Mouse (Mus musculus): ENCODE results near the gene Vsig10. TPM values are rescaled to one million over a fixed set of nuclear protein-coding genes. Genes with fewer than 3 reads are reported as not detected.

Gene Vsig10
- polyA plus RNA-seq (2015; fragmentation: Illumina TruSeq; extraction: RNeasy Lipid Tissue Mini Kit (QIAGEN cat#74804); ENCODE audit: insufficient read depth, low read depth, low replicate concordance): 6.3 TPM

DNA sequence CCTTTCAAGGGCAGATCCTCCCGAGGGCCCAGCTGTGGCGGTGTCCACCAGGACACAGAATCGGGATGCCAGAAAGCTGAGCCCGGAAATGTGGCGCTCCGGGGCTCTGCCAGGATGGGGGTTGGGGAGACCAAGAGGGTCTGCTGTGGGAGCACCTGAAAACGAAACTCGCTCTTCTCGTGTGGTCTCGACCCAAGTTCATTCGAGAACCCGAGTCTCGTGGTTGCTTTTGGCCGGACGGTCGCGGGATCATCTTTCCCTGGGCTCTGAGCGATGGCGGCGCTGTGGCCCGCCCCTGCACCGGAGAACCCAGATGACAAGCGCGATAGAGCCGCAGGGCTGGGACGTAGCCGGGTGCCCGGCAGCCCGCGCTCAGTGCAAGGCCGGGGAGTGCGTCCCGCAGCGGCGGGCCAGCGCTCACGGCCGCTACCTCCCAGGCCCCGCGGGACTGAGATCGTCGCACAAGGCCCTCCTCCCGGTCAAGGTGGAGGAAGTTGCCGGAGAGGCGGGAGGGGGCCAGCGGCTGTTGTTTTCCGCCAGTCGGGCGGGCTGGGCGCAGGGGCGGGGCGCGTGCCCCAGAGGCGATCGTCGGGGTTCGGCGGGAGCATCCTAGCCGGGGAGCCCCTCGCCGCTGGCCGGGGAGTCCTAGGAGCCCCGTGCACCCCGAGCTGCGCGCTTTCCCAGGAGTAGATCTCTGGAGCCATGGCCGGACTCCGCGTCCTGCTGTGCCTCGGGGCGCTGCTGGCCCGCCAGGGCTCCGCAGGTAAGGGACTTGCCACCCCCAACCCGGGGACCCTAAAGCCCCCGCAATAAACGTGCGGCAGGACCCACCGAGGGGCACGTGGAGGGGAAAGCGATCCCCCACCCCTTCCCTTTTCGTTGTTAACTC is at the start of gene Vsig10:
TSS of gene Vsig10 (plus strand) at position 343 of the 889 bp plus-strand sequence.

DNA sequence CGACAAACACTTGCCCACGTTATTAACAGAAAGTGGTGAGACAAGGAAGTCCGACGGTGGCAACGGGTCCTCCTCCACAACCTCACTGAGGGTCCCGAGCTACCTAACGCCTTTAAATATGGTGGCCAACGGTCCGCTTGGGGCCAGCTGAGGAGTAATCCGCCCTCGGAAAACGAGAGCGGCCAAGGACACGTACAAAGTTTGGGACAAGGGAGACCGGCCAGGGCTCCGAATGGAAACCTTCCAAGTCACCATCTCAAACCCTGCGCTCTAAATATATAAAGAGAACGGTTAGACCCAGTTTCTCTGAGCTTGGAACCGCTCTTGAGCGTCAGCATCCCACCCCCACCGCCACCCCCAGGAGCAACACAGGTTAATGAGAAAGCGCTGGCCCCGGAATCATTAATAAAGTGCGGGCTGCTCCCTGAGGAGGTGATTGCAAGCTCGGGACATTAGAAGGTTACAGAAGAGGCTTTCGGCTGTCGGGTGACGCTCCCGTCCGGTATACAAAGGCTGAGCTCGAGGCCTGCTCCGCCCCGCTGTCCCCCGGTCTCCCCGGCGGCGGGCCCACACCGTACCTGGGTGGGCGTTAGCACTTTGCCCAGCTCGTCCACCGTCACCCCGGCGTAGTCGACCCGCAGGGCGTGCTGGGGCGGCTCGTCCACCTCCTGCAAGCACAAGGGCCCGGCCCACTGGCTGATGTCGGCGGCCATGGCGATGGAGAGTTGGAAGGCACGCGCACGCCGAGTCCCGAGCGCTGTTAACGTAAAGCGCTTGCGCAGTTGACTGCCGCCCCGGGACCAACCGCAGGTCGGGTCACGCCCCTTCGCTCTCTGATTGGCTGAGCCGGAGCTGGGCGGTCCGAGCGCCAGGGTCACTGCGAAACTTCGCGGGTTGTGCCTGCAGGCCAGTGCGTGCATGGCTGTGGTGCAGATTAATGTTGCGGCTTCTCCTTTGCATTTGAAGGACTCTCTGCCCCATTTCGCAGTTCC is 31.8 kb upstream of the Vsig10 start, which contains the start of gene Pebp1:
TSS of gene Pebp1 (minus strand) at position 795 of the 992 bp plus-strand sequence.

DNA sequence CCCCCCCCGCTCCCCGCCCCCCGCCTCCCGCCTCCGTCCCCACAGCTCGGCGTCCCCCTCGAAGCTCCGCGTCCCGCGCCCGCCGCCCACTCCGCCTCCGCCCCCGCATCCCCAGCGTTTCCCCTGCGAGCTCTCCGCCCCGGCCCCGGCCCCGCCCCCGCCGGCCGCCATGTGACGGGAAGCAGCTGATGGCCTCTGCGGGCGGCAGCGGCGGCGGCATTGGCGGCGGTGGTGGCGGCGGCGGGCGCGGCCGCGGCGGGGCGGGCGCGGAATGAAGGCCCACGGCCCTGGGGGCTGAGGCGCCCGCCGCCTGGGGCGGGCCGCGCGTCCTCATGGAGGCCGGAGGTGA is 38.2 kb downstream of the Vsig10 start, which contains the start of gene Wsb2:
TSS of gene Wsb2 (plus strand) at position 176 of the 349 bp plus-strand sequence.

DNA sequence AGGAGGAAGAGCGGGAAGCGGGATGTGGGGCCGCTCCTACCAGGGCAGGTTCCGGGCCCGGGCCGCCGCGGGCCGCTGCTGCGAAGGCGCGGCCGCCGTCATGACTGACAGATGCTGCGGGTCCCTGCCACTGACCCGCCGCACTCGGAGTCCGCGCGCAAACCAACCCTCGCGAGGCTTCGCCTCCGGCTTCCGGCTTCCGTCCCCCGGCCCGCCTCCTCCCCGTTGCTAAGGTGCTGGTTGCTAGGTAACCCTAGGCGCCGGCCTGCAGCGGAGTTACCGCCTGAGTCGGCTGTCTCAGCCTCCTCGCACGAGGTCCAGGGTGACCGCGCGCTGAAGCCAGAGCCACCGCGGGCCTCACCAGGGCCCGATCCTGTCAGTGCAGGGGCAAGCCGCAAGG is 70.0 kb downstream of the Vsig10 start, which contains the start of gene Rfc5:
TSS of gene Rfc5 (minus strand) at position 171 of the 400 bp plus-strand sequence.

Other genes starting within 250 kb of the Vsig10 start
- 15.0 TPM for gene Suds3, start 203.0 kb upstream of the Vsig10 start, polyA plus RNA-seq (2015; fragmentation: Illumina TruSeq; extraction: RNeasy Lipid Tissue Mini Kit (QIAGEN cat#74804); ENCODE audit: insufficient read depth, low read depth, low replicate concordance)
- 3.6 TPM for gene Taok3, start 199.0 kb upstream of the Vsig10 start, polyA plus RNA-seq (2015; fragmentation: Illumina TruSeq; extraction: RNeasy Lipid Tissue Mini Kit (QIAGEN cat#74804); ENCODE audit: insufficient read depth, low read depth, low replicate concordance)
- 59.3 TPM for gene Pebp1, start 31.5 kb upstream of the Vsig10 start, polyA plus RNA-seq (2015; fragmentation: Illumina TruSeq; extraction: RNeasy Lipid Tissue Mini Kit (QIAGEN cat#74804); ENCODE audit: insufficient read depth, low read depth, low replicate concordance)
- 22.8 TPM for gene Wsb2, start 38.2 kb downstream of the Vsig10 start, polyA plus RNA-seq (2015; fragmentation: Illumina TruSeq; extraction: RNeasy Lipid Tissue Mini Kit (QIAGEN cat#74804); ENCODE audit: insufficient read depth, low read depth, low replicate concordance)
- 1.8 TPM for gene Rfc5, start 70.0 kb downstream of the Vsig10 start, polyA plus RNA-seq (2015; fragmentation: Illumina TruSeq; extraction: RNeasy Lipid Tissue Mini Kit (QIAGEN cat#74804); ENCODE audit: insufficient read depth, low read depth, low replicate concordance)
- gene Ksr2, start 94.9 kb downstream of the Vsig10 start, polyA plus RNA-seq (2015; fragmentation: Illumina TruSeq; extraction: RNeasy Lipid Tissue Mini Kit (QIAGEN cat#74804); ENCODE audit: insufficient read depth, low read depth, low replicate concordance): 0.48 TPM

Measured in pancreas, adult 10 weeks (tissue).